In genomic region chr1:188504958-188505357, GRCm38 (mm10) we compare ENCODE assay signal across 28 mouse cellular contexts.
"Had no signal": no experiment of that assay in that cellular context is flagged by ENCODE, and none has a peak within 500 bp of the region (broad histone marks: within the 10 kb centered on the region; RNA-seq: fewer than 3 reads in every experiment).

No protein-coding gene starts in this region.

- H3K36me3 ChIP-seq: heart, embryonic 13.5 days; heart, embryonic 15.5 days; hindbrain, embryonic 10.5 days; hindbrain, embryonic 13.5 days; hindbrain, embryonic 15.5 days; intestine, embryonic 15.5 days; limb, embryonic 10.5 days; limb, embryonic 12.5 days; liver, embryonic 13.5 days; liver, embryonic 15.5 days had no signal

- H3K4me3 ChIP-seq: gastrocnemius, adult 2 months; heart, adult 2 months; heart, embryonic 13.5 days; heart, embryonic 15.5 days; hindbrain, embryonic 10.5 days; hindbrain, embryonic 13.5 days; hindbrain, embryonic 15.5 days; intestine, embryonic 15.5 days; layer of hippocampus, adult 2 months; left cerebral cortex, adult 2 months; limb, embryonic 10.5 days; limb, embryonic 12.5 days; liver, embryonic 13.5 days; liver, embryonic 15.5 days had no signal

- H3K9me3 ChIP-seq: heart, embryonic 13.5 days; heart, embryonic 15.5 days; hindbrain, embryonic 10.5 days; hindbrain, embryonic 13.5 days; hindbrain, embryonic 15.5 days; intestine, embryonic 15.5 days; limb, embryonic 10.5 days; limb, embryonic 12.5 days; liver, embryonic 13.5 days; liver, embryonic 15.5 days had no signal

- ATAC-seq: inflammation-experienced regulatory T-cells, adult 6 months; intestine, embryonic 15.5 days; intestine, postnatal 0 days had no signal

- H3K4me1 ChIP-seq: heart, embryonic 13.5 days; heart, embryonic 15.5 days; hindbrain, embryonic 10.5 days; hindbrain, embryonic 13.5 days; hindbrain, embryonic 15.5 days; intestine, embryonic 15.5 days; limb, embryonic 12.5 days; liver, embryonic 13.5 days; liver, embryonic 15.5 days had no signal

- H3K4me2 ChIP-seq: heart, embryonic 11.5 days; heart, embryonic 13.5 days; heart, embryonic 15.5 days; hindbrain, embryonic 13.5 days; hindbrain, embryonic 15.5 days; intestine, embryonic 15.5 days; limb, embryonic 12.5 days; liver, embryonic 11.5 days; liver, embryonic 13.5 days; liver, embryonic 15.5 days had no signal

- H3K9ac ChIP-seq: heart, embryonic 13.5 days; heart, embryonic 15.5 days; hindbrain, embryonic 13.5 days; hindbrain, embryonic 15.5 days; intestine, embryonic 15.5 days; limb, embryonic 12.5 days; liver, embryonic 13.5 days; liver, embryonic 15.5 days had no signal

- DNase-seq: gastrocnemius, adult 2 months; gastrocnemius, postnatal 10 days; gastrocnemius, postnatal 25 days; heart, adult 2 months; heart, postnatal 14 days; heart, postnatal 36 days; kidney, adult 18-20 months; kidney, adult 8-10 months; kidney, postnatal 10 days; kidney, postnatal 25 days; kidney, postnatal 4 days; liver; liver, embryonic 13.5 days had no signal

- H3K27me3 ChIP-seq: heart, embryonic 13.5 days; heart, embryonic 15.5 days; hindbrain, embryonic 13.5 days; hindbrain, embryonic 15.5 days; intestine, embryonic 15.5 days; limb, embryonic 12.5 days; liver, embryonic 13.5 days; liver, embryonic 15.5 days had no signal

- H3K27ac ChIP-seq: gastrocnemius, adult 2 months; heart, adult 2 months; heart, embryonic 13.5 days; heart, embryonic 15.5 days; hindbrain, embryonic 10.5 days; hindbrain, embryonic 13.5 days; hindbrain, embryonic 15.5 days; intestine, embryonic 15.5 days; layer of hippocampus, adult 2 months; left cerebral cortex, adult 2 months; limb, embryonic 10.5 days; limb, embryonic 12.5 days; liver, embryonic 13.5 days; liver, embryonic 15.5 days had no signal
